Mouse (Mus musculus): Measurements from ENCODE around the gene Styx. TPM values are rescaled to one million over a fixed set of nuclear protein-coding genes. Genes with fewer than 3 reads are reported as not detected.

The Styx gene
- total RNA-seq (2021), result 10 to 100 TPM; 57.6 to 61.3 TPM
- long read RNA-seq, experiment 1, full-length matches to known transcripts, result 10 of 13 reads
- long read RNA-seq, experiment 1, partial matches to known transcripts, result 0 of 13 reads
- long read RNA-seq, experiment 1, other reads (novel, unspliced or antisense), result 3 of 13 reads
- long read RNA-seq, experiment 2, full-length matches to known transcripts, result 10 of 15 reads
- long read RNA-seq, experiment 2, partial matches to known transcripts, result 1 of 15 reads
- long read RNA-seq, experiment 2, other reads (novel, unspliced or antisense), result 4 of 15 reads

- peak; percentile 93 to 97 for DNase-seq
- intact Hi-C loops (cut with DNase I), result loop anchor here (5.0 kb wide), 1 partner anchor 36 kb away; no protein-coding TSS in a partner anchor
These were observed at the start of gene Styx for GRCm38 (mm10) chr14:45350931-45351859. Styx (plus strand) TSS chr14:45351093.

DNA sequence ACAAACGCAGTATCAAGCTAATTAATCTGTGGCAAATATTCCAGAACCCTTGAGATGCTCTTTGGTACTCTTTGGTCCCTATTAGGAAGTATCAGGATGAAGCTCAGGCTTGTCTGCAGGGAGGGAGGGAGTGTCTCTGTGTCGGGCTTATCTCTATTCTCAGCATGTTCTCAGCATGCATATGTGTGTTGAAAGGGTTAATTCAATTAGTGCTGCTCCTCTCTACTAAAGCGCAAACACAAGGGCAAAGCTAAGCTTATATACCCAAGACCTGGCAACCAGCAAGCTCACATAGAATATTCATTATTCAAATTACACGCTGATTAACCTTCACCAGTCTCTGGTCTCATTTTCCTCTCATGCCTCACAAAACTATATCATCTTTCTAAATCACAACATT, 47.0 kb upstream of the Styx start:
- no peak for DNase-seq
- intact Hi-C loops (cut with DNase I), result no loop called here

DNA sequence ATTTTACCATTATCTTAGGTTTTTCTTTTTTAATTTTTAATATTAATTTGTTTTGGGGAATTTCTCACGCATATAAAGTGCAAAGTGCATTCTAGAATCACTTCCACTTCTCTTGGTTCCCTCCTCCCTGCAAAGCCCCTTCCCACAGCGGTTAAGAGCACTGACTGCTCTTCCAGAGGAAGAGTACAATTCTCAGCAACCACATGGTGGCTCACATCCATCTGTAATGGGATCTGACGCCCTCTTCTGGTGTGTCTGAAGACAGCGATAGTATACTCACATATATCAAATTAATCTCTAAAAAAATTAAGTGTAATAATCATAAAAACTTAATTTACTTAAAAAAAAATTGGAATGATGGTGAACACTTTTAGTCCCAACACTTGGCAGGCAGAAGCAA, 46.5 kb upstream of the Styx start:
- intact Hi-C loops (cut with DNase I), result no loop called here
- no peak for DNase-seq

DNA sequence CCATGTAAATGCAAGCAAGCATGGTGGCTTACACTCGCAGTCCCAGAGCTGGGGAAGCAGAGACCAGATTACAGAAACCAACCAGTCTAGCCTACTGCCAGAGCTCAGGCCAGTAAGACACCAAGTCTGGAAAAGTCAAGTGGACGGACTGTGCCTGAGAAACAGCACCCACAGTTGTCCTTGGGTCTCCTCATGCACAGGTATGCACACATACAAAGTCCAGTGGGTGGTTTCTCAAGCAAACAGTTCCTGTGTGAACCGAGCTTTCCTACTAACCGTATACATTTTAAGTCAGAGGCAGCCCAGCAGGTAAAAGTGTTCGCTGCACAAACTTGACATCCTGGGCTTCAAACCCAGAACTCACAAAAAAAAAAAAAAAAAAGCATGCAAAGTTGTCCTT, 45.0 kb upstream of the Styx start:
- no peak for DNase-seq
- intact Hi-C loops (cut with DNase I), result no loop called here

GRCm38 (mm10) chr14:45307630-45308328, 43.1 kb upstream of the Styx start:
- intact Hi-C loops (cut with DNase I), result no loop called here
- DNase-seq, result no peak

DNA sequence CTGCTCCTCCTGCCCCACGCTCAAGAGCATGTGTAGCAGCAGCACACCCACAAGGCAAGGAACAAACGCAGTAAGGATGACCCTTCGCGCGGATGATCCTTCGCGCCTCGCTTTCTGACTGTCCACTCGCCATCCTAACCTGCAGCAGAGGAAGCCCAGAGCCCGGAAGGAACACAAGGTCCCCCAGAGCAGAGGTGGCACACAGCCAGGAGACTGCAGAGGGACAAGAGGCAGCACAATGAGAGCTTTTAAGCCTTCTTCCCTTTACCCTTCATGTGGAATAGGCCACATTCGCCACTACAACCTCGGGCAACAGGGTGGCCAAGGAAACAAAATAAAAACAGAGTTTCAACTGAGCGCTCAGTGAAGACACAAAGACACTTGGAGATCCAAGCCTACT, 41.2 kb upstream of the Styx start:
- intact Hi-C loops (cut with DNase I), result loop anchor here (10.0 kb wide), 1 partner anchor 95 kb away; the partner anchor contains the start of gene Gpr137c
- no peak for DNase-seq

DNA sequence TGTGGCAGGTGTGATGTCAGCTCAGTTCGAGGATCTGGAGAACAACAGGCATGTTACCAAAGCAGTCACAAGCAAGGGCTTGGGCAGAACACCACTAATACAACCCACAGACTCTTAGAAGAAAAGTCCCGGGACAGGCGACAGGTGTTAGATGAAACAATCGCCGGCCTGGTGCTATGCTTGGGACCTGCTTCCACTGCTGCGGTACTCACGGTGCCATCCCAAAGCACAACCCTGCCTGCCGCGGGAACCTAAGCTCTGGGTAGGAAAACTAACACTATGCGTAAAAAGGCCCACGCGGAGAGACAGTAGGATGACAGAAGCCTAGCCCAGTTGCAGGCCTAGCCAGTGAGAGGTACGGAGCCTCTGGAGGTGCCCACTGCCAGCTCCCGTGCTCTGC, 40.8 kb upstream of the Styx start:
- no peak for DNase-seq
- intact Hi-C loops (cut with DNase I), result loop anchor here (10.0 kb wide), 1 partner anchor 95 kb away; the partner anchor contains the start of gene Gpr137c

DNA sequence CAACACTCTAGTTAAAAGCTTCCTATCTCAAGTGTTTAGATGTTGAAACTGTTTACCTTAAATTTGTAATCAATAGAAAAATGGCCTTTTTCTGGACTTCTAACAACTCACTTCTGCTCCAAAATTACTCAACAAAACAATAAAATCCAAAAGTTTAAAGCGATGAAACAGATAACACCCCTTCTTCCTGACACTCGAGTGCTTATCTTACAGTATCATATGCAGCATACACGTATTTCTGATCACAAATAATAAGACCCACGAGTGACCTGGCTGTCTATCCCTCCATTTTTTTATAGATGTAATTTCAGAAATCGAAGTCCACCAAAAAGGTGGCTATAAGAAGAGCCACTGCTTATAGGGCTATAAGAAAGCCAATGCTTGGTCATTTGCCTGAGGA, 34.0 kb upstream of the Styx start:
- DNase-seq, result no peak
- intact Hi-C loops (cut with DNase I), result loop anchor here (10.0 kb wide), 1 partner anchor 102 kb away; the partner anchor contains the start of gene Gpr137c

DNA sequence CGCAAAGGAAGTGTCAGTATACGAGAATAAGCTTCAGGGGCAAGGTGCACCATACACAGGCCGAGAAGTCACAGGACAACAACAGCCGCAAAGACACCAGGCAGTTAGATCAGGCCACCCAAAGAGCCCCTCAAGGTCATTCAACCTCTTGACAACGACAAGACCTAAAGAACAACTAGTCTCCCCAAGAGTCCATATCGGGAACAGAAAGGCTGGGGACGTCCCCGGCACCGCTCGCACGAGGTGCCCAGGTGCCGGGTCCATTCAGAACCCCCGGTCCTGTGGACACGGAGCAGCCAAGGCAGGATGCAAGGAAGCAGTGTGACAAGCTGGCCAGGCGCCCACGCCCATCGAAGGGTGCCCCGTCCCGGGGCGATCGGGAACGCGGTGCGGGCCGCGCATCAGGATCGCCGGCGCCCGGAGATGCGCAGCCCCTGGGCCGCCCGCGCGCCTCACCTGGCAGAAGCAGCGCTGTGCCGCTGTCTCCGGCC, 32.9 kb upstream of the Styx start:
- intact Hi-C loops (cut with DNase I), result loop anchor here (10.0 kb wide), 1 partner anchor 103 kb away; the partner anchor contains the start of gene Gpr137c
- peak in 1 of 2 experiments; percentile 15 for DNase-seq

DNA sequence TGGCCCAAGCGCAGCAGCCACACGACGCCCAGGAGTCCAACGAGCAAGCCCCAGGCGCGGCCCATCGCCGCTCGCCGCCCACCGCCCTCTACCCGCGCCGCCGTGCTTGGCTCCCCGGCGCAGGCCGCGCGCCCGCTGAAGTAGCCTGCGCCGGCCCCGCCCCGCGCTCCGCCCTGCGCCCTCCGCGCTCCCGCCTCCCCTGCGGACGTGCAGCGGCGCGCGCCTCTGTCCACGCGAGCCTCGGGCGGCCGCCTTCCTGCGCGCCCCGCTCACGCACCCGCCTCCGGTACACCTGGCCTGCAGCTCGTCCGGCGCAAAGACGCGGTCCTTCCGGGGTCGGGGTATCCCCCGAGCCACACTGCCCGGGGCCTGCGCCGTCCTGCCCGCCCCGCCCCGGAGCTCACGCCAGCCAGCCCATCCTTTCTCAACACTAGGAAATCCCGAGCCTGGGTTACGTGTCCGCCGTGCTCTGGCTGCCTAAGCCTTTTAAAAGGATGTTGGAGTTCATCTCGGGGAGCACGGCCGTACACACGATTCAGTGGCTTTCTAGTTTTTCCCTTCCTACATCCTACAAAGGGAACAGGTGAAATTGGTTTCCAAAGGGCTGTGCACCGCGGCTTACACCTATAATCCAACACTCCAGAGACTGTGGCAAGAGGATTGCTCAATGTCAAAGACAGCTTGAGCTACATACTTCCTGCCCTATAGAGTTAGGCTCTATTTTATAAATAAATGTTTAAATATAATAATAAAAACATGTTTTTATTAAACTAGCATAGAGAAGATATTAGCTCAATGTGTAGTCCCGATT, 32.3 kb upstream of the Styx start, which contains the start of gene Ero1l:
TSS of gene Ero1l (minus strand) at position 346 of the 811 bp plus-strand sequence.
- intact Hi-C loops (cut with DNase I), result loop anchor here (10.0 kb wide), 1 partner anchor 104 kb away; the partner anchor contains the start of gene Gpr137c
- DNase-seq, result peak; percentile 56 to 79

- intact Hi-C loops (cut with DNase I), result loop anchor here (10.0 kb wide), 1 partner anchor 104 kb away; the partner anchor contains the start of gene Gpr137c
- no peak for DNase-seq
These were observed 31.7 kb upstream of the Styx start for GRCm38 (mm10) chr14:45319237-45319610.

DNA sequence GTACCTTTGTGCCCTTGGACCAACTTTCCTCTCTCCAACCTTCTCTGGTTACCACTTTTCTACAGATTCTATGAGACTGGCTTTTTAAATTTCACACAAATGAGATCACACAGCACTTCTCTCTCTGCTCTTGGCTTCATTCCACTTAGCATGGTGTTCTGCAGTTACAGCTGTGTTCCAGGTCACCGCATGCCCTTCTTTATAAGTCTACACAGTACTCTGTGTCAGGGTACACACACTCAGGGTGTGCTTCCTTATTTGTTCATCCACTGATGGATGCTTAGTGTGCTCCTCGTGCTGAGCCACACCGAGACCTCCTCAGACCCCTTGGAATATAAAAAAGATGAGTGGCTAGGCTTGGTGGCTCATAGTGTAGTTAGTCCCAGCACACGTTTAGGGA, 30.8 kb upstream of the Styx start:
- intact Hi-C loops (cut with DNase I), result no loop called here
- DNase-seq, result no peak

GRCm38 (mm10) chr14:45321067-45321466, 29.8 kb upstream of the Styx start:
- intact Hi-C loops (cut with DNase I), result no loop called here

DNA sequence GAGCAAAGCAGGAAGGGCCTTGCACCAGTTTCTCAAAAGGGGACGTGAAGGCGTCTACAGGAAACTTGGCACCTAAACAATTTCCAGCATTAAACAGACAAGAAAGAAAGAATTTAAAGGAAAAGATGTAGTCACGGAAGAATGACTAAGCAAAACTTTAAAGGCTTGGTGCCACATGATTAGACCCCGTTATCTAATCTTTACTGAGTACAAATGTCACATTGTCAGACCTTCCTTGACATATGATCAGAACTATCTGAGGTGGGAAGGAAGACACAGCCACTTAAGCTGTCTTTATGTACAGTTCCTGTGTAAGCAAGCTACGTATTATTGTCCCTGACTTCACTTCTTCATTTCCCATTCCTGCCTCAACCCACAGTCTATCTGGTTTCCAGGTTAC, 29.3 kb upstream of the Styx start:
- no peak for DNase-seq
- intact Hi-C loops (cut with DNase I), result no loop called here

More at GRCm38 (mm10) chr14:45321067-45321466, 29.8 kb upstream of the Styx start:
- no peak for DNase-seq

- no peak for DNase-seq
- intact Hi-C loops (cut with DNase I), result no loop called here
These were observed 28.4 kb upstream of the Styx start for GRCm38 (mm10) chr14:45322450-45322849.

DNA sequence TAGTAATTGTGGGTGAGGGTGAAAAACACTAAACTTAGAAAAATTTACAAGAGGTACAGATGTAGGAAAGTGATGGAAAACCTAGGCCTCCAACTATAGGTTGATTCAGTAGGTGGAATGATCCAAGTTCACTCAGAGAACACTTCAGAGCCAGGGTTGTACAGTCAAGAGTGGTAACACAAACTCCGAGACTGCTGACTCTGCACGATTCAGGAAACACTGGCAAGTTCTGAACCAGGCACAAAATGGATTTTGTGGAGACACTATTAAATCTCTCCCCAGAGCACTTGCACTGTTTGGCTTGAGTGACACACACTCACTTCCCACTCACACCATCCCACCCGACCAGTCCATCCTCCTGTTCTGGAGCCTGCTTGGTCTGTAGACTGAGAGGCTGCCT, 27.6 kb upstream of the Styx start:
- DNase-seq, result no peak
- intact Hi-C loops (cut with DNase I), result no loop called here

GRCm38 (mm10) chr14:45325471-45325870, 25.4 kb upstream of the Styx start:
- intact Hi-C loops (cut with DNase I), result no loop called here
- DNase-seq, result no peak

GRCm38 (mm10) chr14:45328072-45328713, 22.7 kb upstream of the Styx start:
- DNase-seq, result no peak
- intact Hi-C loops (cut with DNase I), result no loop called here

GRCm38 (mm10) chr14:45329018-45329588, 21.8 kb upstream of the Styx start:
- no peak for DNase-seq
- intact Hi-C loops (cut with DNase I), result no loop called here
